Mouse (Mus musculus) stomach, embryonic 16.5 days (tissue): ENCODE results near the gene Sufu. TPM values are rescaled to one million over a fixed set of nuclear protein-coding genes. Genes with fewer than 3 reads are reported as not detected.
A peak's percentile ranks its signal among the peaks of the same experiment; 100 is the strongest.

ENCODE experiments used
- ATAC-seq: fragments of 200-750 bp; cut with Nextera tagmentation; 2 replicates; pipeline ENCODE4 v1.8.0; 2017; ENCODE audit warnings: moderate number of reproducible peaks, moderate TSS enrichment; ENCODE audit not compliant: insufficient read depth, low FRiP score
- H3K27ac ChIP-seq: fragments of 300-500 bp; sonication (generic); 2 replicates; pipeline ENCODE4 v1.5.1; 2014; ENCODE audit warnings: low read length
- H3K27me3 ChIP-seq: fragments of 300-500 bp; sonication (generic); 2 replicates; pipeline ENCODE4 v1.6.1; 2014; ENCODE audit warnings: low read length, control low read depth, mixed read lengths; ENCODE audit not compliant: control insufficient read depth, insufficient read depth
- H3K36me3 ChIP-seq: fragments of 300-500 bp; sonication (generic); 2 replicates; pipeline ENCODE4 v1.6.1; 2014; ENCODE audit warnings: low read length; ENCODE audit not compliant: control insufficient read depth, insufficient read depth
- H3K4me1 ChIP-seq: fragments of 300-500 bp; sonication (generic); 2 replicates; pipeline ENCODE4 v1.6.1; 2014; ENCODE audit warnings: low read length, control low read depth, mixed read lengths; ENCODE audit not compliant: control insufficient read depth, insufficient read depth
- H3K4me2 ChIP-seq: fragments of 300-500 bp; sonication (generic); 2 replicates; pipeline ENCODE4 v1.6.1; 2014; ENCODE audit warnings: low read depth, low read length, mixed read lengths
- H3K4me3 ChIP-seq: fragments of 300-500 bp; sonication (generic); replicated peaks from 2 replicates; pipeline ENCODE4 v1.5.1; 2014; ENCODE audit warnings: mild to moderate bottlenecking, low read length
- H3K9ac ChIP-seq: fragments of 300-500 bp; sonication (generic); 2 replicates; pipeline ENCODE4 v1.6.1; 2014; ENCODE audit warnings: low read length
- H3K9me3 ChIP-seq: fragments of 300-500 bp; sonication (generic); replicated peaks from 2 replicates; pipeline ENCODE4 v1.6.1; 2016; ENCODE audit warnings: low read length, control low read depth; ENCODE audit not compliant: control insufficient read depth
- WGBS: fragments of 180-500 bp; shearing (Covaris S2); extraction: QIAGEN DNeasy Blood & Tissue Kit; methylation state at CpG from one replicate; pipeline ENCODE4 v1.1.7; 2014; 5-methylcytosine and 5-hydroxymethylcytosine counted together
- polyA plus RNA-seq: library from polyadenylated mRNA; unstranded; fragments of >200 nt; fragmentation: Nextera tagmentation; extraction: Ambion mirVana; gene quantifications from 2 replicates; pipeline ENCODE4 v1.2.1, GENCODE M21; 2015

Gene Sufu
- polyA plus RNA-seq, 1 experiment from 2014 or later = 26.4 TPM

GRCm38 (mm10) chr19:46530449-46530990, 133.8 kb downstream of the Sufu start:
- H3K9ac ChIP-seq = peak overlapping the region; percentile 64
- no peak overlapping the region for H3K4me3 ChIP-seq
- H3K27me3 ChIP-seq = no peaks in the 10 kb centered on the region
- peak overlapping the region; percentile 13; the same call in 1 of the 2 replicates for H3K4me2 ChIP-seq
- H3K36me3 ChIP-seq = no peaks in the 10 kb centered on the region
- 22% methylated on average over 8 of the region's 8 CpGs for WGBS
- no peak for ATAC-seq
- peaks cover 63% of the 10 kb centered on the region for H3K4me1 ChIP-seq
- no peaks in the 10 kb centered on the region for H3K9me3 ChIP-seq
- H3K27ac ChIP-seq = peak overlapping the region; percentile 84

GRCm38 (mm10) chr19:46531071-46532030, 134.7 kb downstream of the Sufu start:
- ATAC-seq = no peak
- Histone ChIP-seq H3K4me1 (peaks cover 60% of the 10 kb centered on the region), H3K4me3 (no peak overlapping the region), H3K27me3 (no peaks in the 10 kb centered on the region), H3K4me2 (peak overlapping the region; percentile 31; the same call in 1 of the 2 replicates), H3K27ac (peak overlapping the region; percentile 84), H3K9me3 (no peaks in the 10 kb centered on the region), H3K36me3 (no peaks in the 10 kb centered on the region), H3K9ac (peak overlapping the region; percentile 57)
- WGBS = 12% methylated on average over 16 of the region's 16 CpGs

DNA sequence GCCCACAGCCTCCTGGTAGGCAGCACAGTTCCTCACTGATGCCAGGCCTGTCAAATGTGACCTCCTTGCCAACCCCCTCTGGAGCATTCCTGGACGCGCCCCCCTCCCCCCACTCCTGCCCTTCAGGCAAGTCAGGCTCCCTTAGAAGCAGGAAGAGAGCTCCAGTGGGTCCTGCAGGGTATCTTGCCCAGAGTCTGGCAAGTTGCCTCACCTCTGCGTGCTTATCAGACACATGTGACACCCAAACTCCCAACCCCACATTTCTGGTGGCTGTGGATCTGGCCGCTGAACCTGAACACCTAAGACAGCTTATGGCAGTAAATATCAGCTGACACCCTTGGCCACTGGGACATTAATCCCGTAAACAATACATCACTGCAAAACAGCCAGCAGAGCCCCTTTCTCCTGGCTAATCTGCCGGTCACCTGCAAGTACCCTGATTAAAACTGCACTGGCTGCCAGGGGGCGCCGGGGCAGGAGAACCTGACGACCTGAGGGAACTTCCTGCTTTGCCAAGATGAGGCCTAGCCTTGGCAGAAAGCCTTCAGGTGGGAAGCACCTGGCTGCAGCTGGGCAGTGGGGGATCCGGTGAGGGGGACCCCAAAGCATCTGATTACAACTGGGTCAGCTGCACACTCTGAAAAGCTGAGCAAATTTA, 135.5 kb downstream of the Sufu start:
- Histone ChIP-seq H3K4me2 (0 out of 2 replicates have a peak overlapping the region, but pooled peaks have one; percentile 12), H3K36me3 (no peaks in the 10 kb centered on the region), H3K27ac (peak overlapping the region; percentile 84), H3K9ac (peak overlapping the region; percentile 60), H3K9me3 (no peaks in the 10 kb centered on the region), H3K4me3 (no peak overlapping the region), H3K4me1 (peaks cover 60% of the 10 kb centered on the region), H3K27me3 (no peaks in the 10 kb centered on the region)
- 16% methylated on average over 10 of the region's 10 CpGs for WGBS
- no peak for ATAC-seq

- 47% methylated on average over 4 of the region's 4 CpGs for WGBS
These were observed 136.4 kb downstream of the Sufu start for GRCm38 (mm10) chr19:46533066-46533465.

GRCm38 (mm10) chr19:46533525-46533924, 136.8 kb downstream of the Sufu start:
- WGBS = 62% methylated on average over 5 of the region's 5 CpGs
- Histone ChIP-seq H3K4me1 (peaks cover 51% of the 10 kb centered on the region), H3K9ac (peak overlapping the region; percentile 11), H3K27ac (peak overlapping the region; percentile 84), H3K36me3 (no peaks in the 10 kb centered on the region), H3K9me3 (no peaks in the 10 kb centered on the region), H3K27me3 (no peaks in the 10 kb centered on the region), H3K4me3 (no peak overlapping the region), H3K4me2 (no peak overlapping the region)
- ATAC-seq = no peak

More at GRCm38 (mm10) chr19:46533066-46533465, 136.4 kb downstream of the Sufu start:
- Histone ChIP-seq H3K9me3 (no peaks in the 10 kb centered on the region), H3K27ac (peak overlapping the region; percentile 84), H3K36me3 (no peaks in the 10 kb centered on the region), H3K9ac (no peak overlapping the region), H3K4me2 (no peak overlapping the region), H3K27me3 (no peaks in the 10 kb centered on the region), H3K4me3 (no peak overlapping the region), H3K4me1 (peaks cover 55% of the 10 kb centered on the region)
- ATAC-seq = no peak

DNA sequence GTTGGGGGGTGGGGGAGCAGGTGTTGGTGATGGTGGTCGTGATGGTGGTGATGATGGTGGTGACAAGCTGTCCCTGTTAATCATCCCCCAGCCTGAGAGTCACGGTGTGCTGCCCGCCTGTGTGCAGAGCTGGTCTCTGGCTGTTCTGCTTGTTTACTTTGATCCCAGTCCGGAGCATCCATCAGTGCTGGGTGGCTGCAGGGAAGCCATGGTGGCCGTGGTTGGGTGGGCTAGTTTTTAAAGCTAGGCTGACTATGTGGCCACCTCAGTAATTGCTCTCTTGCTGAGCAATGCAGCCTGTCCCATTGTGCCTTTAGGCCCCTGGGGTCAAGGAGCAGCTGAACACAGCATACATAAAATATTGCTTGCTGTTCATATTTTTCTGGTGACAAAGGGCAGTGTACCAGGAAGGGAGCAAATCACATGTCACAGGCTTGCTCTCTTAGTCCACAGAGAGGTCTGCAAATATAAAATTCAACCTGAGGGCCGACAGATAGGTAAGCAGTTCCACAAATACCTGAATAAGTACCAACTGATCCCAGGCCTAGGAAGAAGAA, 137.9 kb downstream of the Sufu start:
- Histone ChIP-seq H3K9me3 (no peaks in the 10 kb centered on the region), H3K4me3 (no peak overlapping the region), H3K27me3 (no peaks in the 10 kb centered on the region), H3K4me1 (peaks cover 40% of the 10 kb centered on the region), H3K9ac (no peak overlapping the region), H3K27ac (peak overlapping the region; percentile 84; the same call in 1 of the 2 replicates), H3K4me2 (no peak overlapping the region), H3K36me3 (no peaks in the 10 kb centered on the region)
- no peak for ATAC-seq
- WGBS = 41% methylated on average over 6 of the region's 6 CpGs

DNA sequence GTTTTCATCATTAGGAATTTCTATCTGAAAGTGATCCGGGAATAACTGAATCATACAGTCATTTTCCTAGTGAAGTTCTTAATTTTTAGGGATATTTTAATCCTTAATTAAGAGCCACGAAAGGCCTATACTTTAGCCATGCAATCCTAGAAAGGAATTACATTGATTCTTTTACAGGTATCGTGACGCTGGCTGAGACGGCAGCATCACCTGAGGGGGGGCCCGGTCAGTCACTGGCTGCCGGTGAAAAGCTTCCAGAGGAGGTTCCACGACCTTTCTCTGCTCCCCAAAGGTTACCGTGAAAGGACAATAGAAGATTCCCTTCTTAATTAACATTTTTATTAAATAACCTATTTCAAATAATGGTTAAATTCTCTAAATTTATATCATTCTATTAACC, 140.7 kb downstream of the Sufu start:
- H3K9ac ChIP-seq = no peak overlapping the region
- no peak for ATAC-seq
- no peak overlapping the region for H3K4me2 ChIP-seq
- H3K4me1 ChIP-seq = peaks cover 13% of the 10 kb centered on the region
- H3K27ac ChIP-seq = no peak overlapping the region
- no peaks in the 10 kb centered on the region for H3K9me3 ChIP-seq
- H3K36me3 ChIP-seq = 0 out of 2 replicates have a peak, but pooled peaks cover 3% of the 10 kb centered on the region
- H3K27me3 ChIP-seq = no peaks in the 10 kb centered on the region
- WGBS = 91% methylated on average over 9 of the region's 9 CpGs
- H3K4me3 ChIP-seq = no peak overlapping the region

DNA sequence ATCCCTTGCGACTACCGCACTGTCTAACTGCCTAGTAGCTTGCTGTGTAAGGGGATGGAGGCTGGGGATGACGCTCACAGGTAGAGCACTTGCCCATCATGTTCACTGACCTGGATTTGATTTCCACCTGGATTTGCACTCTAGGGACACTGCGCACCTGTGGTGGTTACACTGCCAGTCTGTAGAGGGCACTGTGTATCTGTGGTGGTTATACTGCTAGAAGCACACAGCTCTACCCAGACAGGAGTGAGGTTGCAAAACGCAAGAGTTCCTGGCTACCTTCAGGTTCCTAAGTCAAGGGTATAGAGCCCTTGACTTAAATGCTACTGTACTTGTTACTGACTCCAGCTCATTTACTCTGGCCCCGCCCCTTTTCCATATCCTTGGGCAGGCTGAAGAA, 141.5 kb downstream of the Sufu start:
- ATAC-seq = peak; percentile 42; the same call in 1 of the 2 replicates
- no peak overlapping the region for H3K4me3 ChIP-seq
- H3K27ac ChIP-seq = no peak overlapping the region
- H3K9ac ChIP-seq = no peak overlapping the region
- H3K27me3 ChIP-seq = no peaks in the 10 kb centered on the region
- H3K36me3 ChIP-seq = 0 out of 2 replicates have a peak, but pooled peaks cover 3% of the 10 kb centered on the region
- H3K4me2 ChIP-seq = no peak overlapping the region
- H3K9me3 ChIP-seq = no peaks in the 10 kb centered on the region
- peaks cover 4% of the 10 kb centered on the region for H3K4me1 ChIP-seq
- 86% methylated on average over 6 of the region's 6 CpGs for WGBS
